Mouse (Mus musculus): ENCODE data around the gene Nme7. TPM values are rescaled to one million over a fixed set of nuclear protein-coding genes. Genes with fewer than 3 reads are reported as not detected.

The Nme7 gene
- 7.2 and 7.6 TPM in 2 replicates for polyA plus RNA-seq (2015; fragmentation: Nextera tagmentation; extraction: Ambion mirVana)

DNA sequence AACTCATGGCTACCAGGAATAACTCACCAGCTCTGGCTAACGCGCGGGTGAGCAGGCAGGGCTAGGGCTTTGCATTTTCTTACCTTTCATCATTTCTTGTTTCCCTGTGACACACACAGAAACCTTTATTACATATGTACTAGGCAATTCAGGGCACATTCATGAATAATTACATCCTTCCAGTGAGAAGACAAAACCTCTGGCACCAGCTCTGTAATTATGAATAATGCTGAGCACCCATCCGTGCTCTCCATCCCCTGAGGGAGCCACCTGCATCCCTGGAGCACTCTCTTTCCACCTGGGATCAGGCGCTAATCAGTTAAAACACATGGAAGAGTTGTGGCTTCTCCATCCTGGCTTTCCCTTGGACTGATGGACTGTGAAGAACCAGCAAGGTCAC is at the start of gene Nme7:
Gene Nme7 (plus strand): TSS at position 301 of the 400 bp plus-strand sequence.
- Histone ChIP-seq H3K27ac (ENCODE audit: low read depth) (no peak within 1 kb of the TSS), H3K36me3 (replicated peaks; ENCODE audit: insufficient read depth, low read length) (peaks cover 24% of the 10 kb centered on the region), H3K4me3 (ENCODE audit: low read depth, low read length) (no peak within 1 kb of the TSS), H3K4me2 (ENCODE audit: low read depth, low read length) (no peak within 1 kb of the TSS), H3K9ac (replicated peaks) (no peak within 1 kb of the TSS), H3K4me1 (ENCODE audit: insufficient read depth) (peaks cover 12% of the 10 kb centered on the region), H3K27me3 (ENCODE audit: insufficient read depth, low read length) (no peaks in the 10 kb centered on the region), H3K9me3 (ENCODE audit: low read length) (no peaks in the 10 kb centered on the region)
- no peak for ATAC-seq
- no peak for TF ChIP-seq CTCF (IDR thresholded peaks at IDR 0.05; ENCODE audit: low read depth)
- no peak for TF ChIP-seq EP300 (IDR thresholded peaks at IDR 0.05; ENCODE audit: low read depth)
- no peak for DNase-seq
- WGBS (ENCODE audit: insufficient replicate concordance) = 86% methylated on average over 5 of the region's 5 CpGs

DNA sequence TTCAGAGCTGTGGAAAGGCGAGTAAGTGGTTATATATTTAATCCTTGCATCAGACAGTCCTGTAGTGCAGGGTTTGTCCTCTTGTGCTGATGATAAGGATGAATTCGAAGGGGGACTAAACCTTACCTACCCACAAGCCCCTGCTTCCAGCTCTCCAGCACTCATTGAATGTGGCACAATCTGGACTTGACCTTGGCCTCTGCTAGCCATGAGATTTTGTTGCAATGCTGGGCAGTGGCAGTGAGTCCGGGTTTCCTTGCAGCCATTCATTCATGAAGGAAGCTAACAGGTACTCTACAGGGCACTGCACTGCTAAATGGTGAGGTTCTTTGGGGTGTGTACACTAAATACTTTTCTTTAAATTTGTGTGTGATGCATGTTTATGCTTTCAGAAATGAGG is 49.1 kb upstream of the Nme7 start:
- 47% methylated on average over 3 of the region's 3 CpGs for WGBS (ENCODE audit: insufficient replicate concordance)
- DNase-seq = peak; percentile 30
- Histone ChIP-seq H3K4me1 (ENCODE audit: insufficient read depth) (peaks cover 23% of the 10 kb centered on the region), H3K36me3 (replicated peaks; ENCODE audit: insufficient read depth, low read length) (peaks cover 20% of the 10 kb centered on the region), H3K4me3 (ENCODE audit: low read depth, low read length) (no peak overlapping the region), H3K27me3 (ENCODE audit: insufficient read depth, low read length) (no peaks in the 10 kb centered on the region), H3K9ac (replicated peaks) (no peak overlapping the region), H3K27ac (ENCODE audit: low read depth) (no peak overlapping the region), H3K4me2 (ENCODE audit: low read depth, low read length) (no peak overlapping the region), H3K9me3 (ENCODE audit: low read length) (no peaks in the 10 kb centered on the region)
- TF ChIP-seq EP300 (IDR thresholded peaks at IDR 0.05; ENCODE audit: low read depth) (no peak), CTCF (IDR thresholded peaks at IDR 0.05; ENCODE audit: low read depth) (no peak)
- ATAC-seq = peak; percentile 38

DNA sequence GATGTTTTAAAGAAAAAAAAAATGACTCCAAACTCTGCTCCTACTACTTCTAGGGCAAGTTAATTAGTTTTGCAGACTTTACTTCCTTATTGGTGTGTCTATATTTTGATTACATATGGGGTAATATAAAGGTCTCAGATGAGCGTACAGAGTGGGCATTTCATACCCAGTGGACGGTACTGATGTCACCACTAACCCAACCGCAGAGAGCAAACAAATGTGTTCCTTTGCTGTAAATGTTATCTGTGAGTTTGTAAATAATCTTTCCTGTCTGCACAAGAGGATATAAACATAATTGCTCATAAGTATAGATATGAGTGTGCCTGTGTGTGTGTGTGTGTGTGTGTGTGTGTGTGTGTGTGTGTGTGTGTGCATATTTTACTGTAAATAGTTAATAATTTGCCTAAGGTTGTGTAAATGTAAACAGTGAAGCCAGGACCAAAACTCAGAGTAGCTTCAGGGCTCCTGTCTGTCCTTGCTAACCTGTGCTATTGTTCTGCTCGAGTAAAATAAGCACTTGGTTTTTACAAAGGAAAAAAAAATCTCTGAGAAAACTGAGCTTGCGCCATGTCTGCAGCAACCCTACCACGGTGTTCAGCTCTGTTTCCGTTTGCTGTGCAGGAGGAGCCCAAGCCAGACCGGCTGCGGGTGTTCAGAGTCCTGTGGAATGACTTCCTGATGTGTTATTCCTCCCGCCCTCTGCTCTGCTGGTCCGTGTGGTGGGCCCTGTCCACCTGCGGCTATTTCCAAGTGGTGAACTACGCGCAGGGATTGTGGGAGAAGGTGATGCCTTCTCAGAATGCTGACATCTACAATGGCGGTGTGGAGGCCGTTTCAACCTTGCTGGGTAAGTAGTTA is 43.5 kb upstream of the Nme7 start:
- no peaks in the 10 kb centered on the region for H3K9me3 ChIP-seq (ENCODE audit: low read length)
- WGBS (ENCODE audit: insufficient replicate concordance) = 66% methylated on average over 16 of the region's 16 CpGs
- no peak overlapping the region for H3K4me3 ChIP-seq (ENCODE audit: low read depth, low read length)
- ATAC-seq (peak; percentile 23; the same call in 1 of the 2 replicates), DNase-seq (no peak)
- peaks cover 4% of the 10 kb centered on the region; the same call in 1 of the 2 replicates for H3K4me1 ChIP-seq (ENCODE audit: insufficient read depth)
- H3K27ac ChIP-seq (ENCODE audit: low read depth) = no peak overlapping the region
- H3K27me3 ChIP-seq (ENCODE audit: insufficient read depth, low read length) = no peaks in the 10 kb centered on the region
- no peak overlapping the region for H3K9ac ChIP-seq (replicated peaks)
- TF ChIP-seq CTCF (IDR thresholded peaks at IDR 0.05; ENCODE audit: low read depth) (no peak), EP300 (IDR thresholded peaks at IDR 0.05; ENCODE audit: low read depth) (no peak)
- H3K36me3 ChIP-seq (replicated peaks; ENCODE audit: insufficient read depth, low read length) = peaks cover 41% of the 10 kb centered on the region
- H3K4me2 ChIP-seq (ENCODE audit: low read depth, low read length) = no peak overlapping the region

DNA sequence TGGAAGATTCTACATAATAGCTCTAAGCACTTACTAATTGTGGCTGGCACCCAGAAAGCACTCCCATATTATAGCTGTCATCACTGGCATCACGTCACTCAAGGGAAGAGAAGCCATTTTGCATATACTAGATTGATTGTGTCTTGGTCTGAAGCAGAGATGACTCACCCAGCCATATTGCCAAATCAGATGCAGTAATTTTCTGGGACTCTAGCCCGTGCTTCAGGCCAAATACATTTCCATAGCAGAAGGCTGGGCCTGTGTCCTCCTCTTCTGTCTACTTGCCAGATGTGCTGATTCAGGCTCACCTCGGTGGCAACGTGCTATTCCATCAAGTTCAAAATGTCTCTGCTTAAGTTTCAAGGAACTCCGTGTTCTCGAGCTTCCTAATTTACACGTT is 42.4 kb upstream of the Nme7 start:
- Histone ChIP-seq H3K4me2 (ENCODE audit: low read depth, low read length) (no peak overlapping the region), H3K36me3 (replicated peaks; ENCODE audit: insufficient read depth, low read length) (peaks cover 39% of the 10 kb centered on the region), H3K27me3 (ENCODE audit: insufficient read depth, low read length) (no peaks in the 10 kb centered on the region), H3K4me1 (ENCODE audit: insufficient read depth) (peaks cover 4% of the 10 kb centered on the region; the same call in 1 of the 2 replicates), H3K27ac (ENCODE audit: low read depth) (no peak overlapping the region), H3K9me3 (ENCODE audit: low read length) (no peaks in the 10 kb centered on the region), H3K4me3 (ENCODE audit: low read depth, low read length) (no peak overlapping the region), H3K9ac (replicated peaks) (no peak overlapping the region)
- WGBS (ENCODE audit: insufficient replicate concordance) = 84% methylated on average over 7 of the region's 7 CpGs
- DNase-seq = peak; percentile 26
- ATAC-seq = peak; percentile 72
- TF ChIP-seq CTCF (IDR thresholded peaks at IDR 0.05; ENCODE audit: low read depth) (no peak), EP300 (IDR thresholded peaks at IDR 0.05; ENCODE audit: low read depth) (no peak)

DNA sequence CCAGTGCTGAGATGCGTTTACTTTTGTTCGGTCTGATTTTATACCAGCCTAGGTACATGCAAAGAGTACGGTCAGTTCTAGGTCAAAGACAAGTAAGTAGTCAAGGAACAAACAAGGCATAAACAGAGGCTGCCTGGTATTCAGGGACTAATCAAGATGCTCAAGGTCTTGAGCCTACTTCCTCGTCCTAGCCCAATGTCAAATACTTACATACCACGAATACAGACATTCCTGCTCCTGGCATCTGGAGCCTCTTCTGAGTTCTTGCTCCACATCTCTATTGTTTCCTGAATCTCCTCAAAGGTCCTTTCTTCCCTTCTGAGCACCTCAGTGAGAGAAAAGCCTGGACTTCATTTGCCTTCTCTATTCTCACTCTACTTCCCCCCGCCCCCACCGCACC is 33.0 kb upstream of the Nme7 start:
- Histone ChIP-seq H3K36me3 (replicated peaks; ENCODE audit: insufficient read depth, low read length) (no peaks in the 10 kb centered on the region), H3K27me3 (ENCODE audit: insufficient read depth, low read length) (no peaks in the 10 kb centered on the region), H3K27ac (ENCODE audit: low read depth) (no peak overlapping the region), H3K9me3 (ENCODE audit: low read length) (no peaks in the 10 kb centered on the region), H3K9ac (replicated peaks) (no peak overlapping the region), H3K4me3 (ENCODE audit: low read depth, low read length) (no peak overlapping the region), H3K4me1 (ENCODE audit: insufficient read depth) (peaks cover 6% of the 10 kb centered on the region), H3K4me2 (ENCODE audit: low read depth, low read length) (no peak overlapping the region)
- no peak for ATAC-seq
- WGBS (ENCODE audit: insufficient replicate concordance) = 87% methylated on average over 7 of the region's 7 CpGs
- DNase-seq = no peak
- TF ChIP-seq CTCF (IDR thresholded peaks at IDR 0.05; ENCODE audit: low read depth) (no peak), EP300 (IDR thresholded peaks at IDR 0.05; ENCODE audit: low read depth) (no peak)

DNA sequence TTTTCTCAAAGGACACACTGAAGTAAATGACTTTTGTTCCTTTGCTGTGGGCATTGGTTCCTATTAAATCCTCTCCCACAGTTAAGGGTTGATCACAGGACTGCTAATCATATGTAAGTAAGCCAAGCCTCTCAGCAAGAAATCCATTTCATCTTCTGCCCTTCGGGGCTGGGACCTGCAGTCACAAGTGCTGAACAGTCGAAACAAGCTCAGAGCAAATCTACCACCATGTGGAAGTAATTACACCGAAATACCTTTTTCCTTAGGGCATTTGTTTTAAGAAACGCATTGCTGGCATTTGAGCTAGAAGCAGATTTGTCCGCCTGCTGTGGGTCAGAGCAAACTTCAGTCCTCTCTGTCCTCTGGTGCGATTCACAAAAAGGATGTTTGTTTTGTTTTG is 30.3 kb upstream of the Nme7 start:
- Histone ChIP-seq H3K4me1 (ENCODE audit: insufficient read depth) (peaks cover 6% of the 10 kb centered on the region), H3K9me3 (ENCODE audit: low read length) (no peaks in the 10 kb centered on the region), H3K36me3 (replicated peaks; ENCODE audit: insufficient read depth, low read length) (no peaks in the 10 kb centered on the region), H3K27me3 (ENCODE audit: insufficient read depth, low read length) (no peaks in the 10 kb centered on the region), H3K4me2 (ENCODE audit: low read depth, low read length) (no peak overlapping the region), H3K9ac (replicated peaks) (no peak overlapping the region), H3K4me3 (ENCODE audit: low read depth, low read length) (no peak overlapping the region), H3K27ac (ENCODE audit: low read depth) (no peak overlapping the region)
- TF ChIP-seq EP300 (IDR thresholded peaks at IDR 0.05; ENCODE audit: low read depth) (no peak), CTCF (IDR thresholded peaks at IDR 0.05; ENCODE audit: low read depth) (no peak)
- 75% methylated on average over 6 of the region's 6 CpGs for WGBS (ENCODE audit: insufficient replicate concordance)
- ATAC-seq = no peak
- no peak for DNase-seq
